Mouse (Mus musculus) mouse trophoblast stem cell (cell line): ENCODE data around the gene Ralgapb.
"Not testable (repeated sequence)": the region's sequence is repeated elsewhere in the genome, so short reads cannot be mapped to it uniquely, and the experiment has no call there.

Experiments used
- in situ Hi-C, 2 experiments: fragments of 300-500 bp; cut with MseI, MboI; formaldehyde crosslinking; loops; 2 replicates in 1 of 2; 3 replicates in 1 of 2; pipeline ENCODE4 v1.15.1; 2025

Gene Ralgapb

DNA sequence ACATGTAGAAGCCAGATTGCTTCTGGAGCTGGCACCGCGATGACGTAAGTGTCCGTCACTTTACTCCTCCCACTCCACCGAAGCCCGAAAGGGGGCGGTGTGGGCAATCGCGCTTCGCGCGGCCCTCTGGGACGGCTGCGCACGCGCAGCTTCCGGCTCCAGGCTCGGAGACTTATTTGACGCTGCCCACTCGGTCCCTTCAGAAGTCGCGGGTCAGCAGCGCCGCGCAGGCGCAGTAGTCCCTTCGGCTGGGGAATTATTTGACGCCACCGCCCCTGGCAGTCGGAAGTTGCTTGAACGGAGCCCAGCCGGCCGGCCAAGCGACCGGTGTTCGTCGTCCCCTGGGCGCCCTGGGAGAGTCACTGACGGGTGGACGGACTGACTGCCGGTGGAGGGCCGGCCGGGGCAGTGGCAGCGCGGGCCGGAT is at the start of gene Ralgapb:
Gene Ralgapb (plus strand): TSS at position 254 of the 427 bp plus-strand sequence.
- in situ Hi-C loops = no loop called here

DNA sequence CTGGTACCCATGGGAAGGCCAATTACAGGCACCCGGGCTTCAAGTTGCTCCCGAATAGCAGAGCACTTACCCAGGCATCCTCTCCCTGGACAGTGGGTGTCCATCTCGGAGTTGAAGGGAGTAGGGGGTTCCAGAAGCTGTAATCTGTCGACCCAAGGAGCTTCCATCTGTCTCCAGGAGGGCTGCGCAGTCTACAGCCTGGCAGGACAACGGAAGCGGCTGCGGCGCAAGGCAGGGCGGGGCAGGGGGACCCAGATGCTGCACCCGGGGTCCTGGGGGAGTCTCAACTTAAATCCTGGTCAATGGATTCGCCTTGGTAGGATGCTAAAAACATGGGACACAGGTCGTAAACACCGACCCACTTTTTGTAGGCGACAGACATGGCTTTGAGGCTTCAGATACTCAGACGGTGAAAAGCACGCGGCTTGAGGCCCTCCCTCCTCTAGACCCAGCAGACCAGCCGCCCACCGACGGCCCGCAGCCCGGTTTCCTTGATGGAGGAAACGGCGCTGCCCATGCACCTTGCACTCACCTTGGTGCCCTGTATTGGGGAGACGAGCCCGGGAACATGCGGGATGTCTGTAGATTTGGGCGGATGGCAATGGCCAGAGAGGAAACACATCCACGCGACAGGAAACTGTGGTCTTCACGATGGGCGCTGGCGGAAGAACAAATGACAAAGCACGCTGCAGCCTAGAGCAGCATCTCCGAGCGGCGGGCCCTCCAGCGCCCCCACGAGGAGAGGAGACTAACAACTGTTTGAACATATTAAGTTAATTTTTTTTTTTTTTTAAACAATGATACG is 48.6 kb upstream of the Ralgapb start:
- in situ Hi-C loops = no loop called here

DNA sequence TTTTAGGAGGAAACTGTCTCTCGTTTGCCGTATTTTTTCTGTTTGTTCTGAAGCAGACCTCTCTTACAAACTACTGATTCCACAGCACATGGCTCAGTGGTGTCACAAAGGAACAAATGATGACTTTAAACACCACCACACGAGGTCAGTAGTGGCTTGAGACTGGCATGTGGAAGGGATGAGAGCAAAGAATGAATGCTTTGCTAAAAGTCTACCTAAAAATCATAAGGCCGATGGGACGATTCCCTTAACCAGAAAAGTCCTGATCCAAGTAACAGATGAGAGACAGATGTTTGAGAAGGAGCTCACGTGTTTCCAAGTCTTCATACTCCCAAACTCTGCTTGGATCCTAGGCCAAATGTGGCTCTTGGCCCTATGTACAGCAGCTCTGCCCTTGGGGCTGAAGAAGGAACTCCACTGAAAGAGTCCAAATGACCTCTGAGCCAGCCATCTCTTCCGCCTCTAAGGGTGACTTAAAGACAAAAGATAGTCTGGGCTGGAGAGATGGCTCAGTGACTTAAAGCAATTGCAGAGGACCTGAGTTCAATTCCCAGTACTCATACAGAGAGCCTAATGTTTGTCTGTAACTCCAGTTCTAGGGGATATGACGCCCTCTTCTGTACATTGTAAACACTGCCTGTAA is 47.8 kb upstream of the Ralgapb start:
- in situ Hi-C loops = no loop called here

DNA sequence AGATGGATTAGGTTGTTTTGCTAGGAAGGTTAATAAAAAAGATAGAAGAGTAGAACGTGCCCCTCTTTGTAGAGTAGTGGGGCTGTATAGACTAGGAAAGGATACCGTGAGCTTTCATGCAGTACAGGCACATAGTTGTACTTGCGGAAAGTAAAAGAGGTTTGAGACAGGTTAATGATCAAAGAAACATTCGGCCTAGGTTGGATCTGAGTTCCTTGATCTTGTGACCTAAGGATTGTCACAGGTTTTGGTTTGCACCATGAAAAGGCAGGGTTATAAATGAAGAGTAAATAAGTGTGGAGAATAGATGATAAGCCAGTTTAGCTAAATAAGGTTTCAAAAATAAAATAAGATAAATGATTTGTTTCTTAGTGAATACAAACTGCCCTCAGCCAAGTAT is 45.5 kb upstream of the Ralgapb start:
- in situ Hi-C loops = no loop called here

- in situ Hi-C loops = no loop called here
These were observed 44.4 kb upstream of the Ralgapb start for GRCm38 (mm10) chr2:158365099-158365850.

- in situ Hi-C loops = no loop called here
These were observed 42.0 kb upstream of the Ralgapb start for GRCm38 (mm10) chr2:158367654-158368053.

- in situ Hi-C loops = no loop called here
These were observed 41.3 kb upstream of the Ralgapb start for GRCm38 (mm10) chr2:158368313-158368712.

DNA sequence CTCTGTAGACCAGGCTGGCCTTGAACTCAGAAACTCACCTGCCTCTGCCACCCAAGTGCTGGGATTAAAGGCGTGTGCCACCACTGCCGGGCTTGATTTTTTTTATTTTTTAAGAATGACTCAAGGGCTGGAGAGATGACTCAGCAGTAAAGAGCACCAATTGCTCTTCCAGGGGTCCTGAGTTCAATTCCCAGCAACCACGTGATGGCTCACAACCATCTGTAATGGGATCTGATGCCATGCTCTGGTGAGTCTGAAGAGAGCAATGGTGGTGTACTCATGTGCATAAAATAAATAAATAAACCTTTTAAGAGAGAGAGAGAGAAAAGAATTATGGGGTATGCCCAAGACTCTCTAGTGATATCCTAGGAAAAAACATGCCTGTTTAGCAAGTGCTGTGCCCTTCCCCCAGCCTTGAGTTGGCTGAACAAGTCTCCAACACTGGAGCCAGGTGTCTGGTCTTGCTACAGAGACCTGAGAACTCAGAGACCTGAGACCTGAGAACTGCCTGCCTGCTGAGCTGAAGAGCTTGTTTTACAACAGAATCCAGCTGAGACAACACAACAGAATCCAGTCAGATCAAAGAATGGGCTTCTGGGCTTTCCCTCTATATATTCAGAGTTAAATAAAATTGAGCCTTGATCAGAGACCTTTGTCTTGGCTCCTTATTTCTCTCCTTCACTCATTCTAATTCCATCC is 40.0 kb upstream of the Ralgapb start:
- in situ Hi-C loops = no loop called here

- in situ Hi-C loops = no loop called here
These were observed 39.5 kb upstream of the Ralgapb start for GRCm38 (mm10) chr2:158370173-158370550.

- in situ Hi-C loops = no loop called here
These were observed 36.6 kb upstream of the Ralgapb start for GRCm38 (mm10) chr2:158373061-158373460.

GRCm38 (mm10) chr2:158373516-158373915 is 36.1 kb upstream of the Ralgapb start:
- in situ Hi-C loops = no loop called here

- in situ Hi-C loops = no loop called here
These were observed 34.1 kb upstream of the Ralgapb start, which contains the start of gene Snhg11 for GRCm38 (mm10) chr2:158375443-158376122. Gene Snhg11 (plus strand): TSS chr2:158375638.

DNA sequence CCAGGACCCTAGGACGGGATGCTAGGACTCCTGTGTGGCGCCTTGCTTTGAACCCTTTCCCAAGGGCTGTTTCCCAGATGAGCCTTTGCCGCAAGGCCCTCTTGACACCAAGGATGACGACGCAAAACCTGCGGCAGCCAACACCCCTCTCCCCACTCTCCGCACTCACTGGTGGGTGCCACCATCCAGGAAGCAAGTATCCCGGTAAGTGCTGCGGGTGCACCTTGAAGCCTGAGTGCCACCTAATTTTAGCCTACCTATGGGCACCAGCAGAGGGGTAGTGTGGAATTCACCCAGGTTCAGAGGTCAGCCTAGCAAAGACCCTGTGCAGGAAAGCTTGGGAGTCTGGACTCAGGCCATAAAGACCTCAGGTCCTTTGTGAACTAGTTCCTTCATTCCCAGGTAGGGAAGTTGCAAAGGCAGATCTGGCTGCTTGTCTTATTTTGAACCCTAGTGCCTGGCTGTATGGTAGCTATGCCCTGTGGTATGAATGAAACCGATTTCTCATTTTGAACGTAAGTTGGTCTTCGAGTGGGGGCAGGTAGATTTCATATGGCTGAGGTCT is 33.4 kb upstream of the Ralgapb start:
- in situ Hi-C loops = no loop called here

DNA sequence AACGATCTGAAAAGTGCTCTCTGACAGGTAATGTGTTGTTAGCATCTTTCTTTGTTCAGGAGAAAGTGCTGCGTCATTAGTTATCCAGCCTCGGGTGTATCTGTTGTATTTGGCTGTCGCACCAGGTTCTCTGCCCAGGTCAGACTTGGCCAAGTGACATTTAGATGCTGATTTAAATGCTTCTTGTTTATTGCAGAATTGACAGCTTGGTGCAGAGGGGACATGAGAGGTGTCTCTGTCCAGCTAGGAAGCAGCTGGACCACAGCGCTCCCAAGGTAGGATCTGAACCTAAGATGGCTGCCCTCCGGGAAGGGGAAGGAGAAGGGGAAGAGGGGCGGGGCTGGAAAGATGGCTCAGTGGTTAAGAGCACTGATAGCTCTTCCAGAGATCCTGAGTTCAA is 32.9 kb upstream of the Ralgapb start:
- in situ Hi-C loops = no loop called here

GRCm38 (mm10) chr2:158377811-158378210 is 31.8 kb upstream of the Ralgapb start:
- in situ Hi-C loops = no loop called here

- in situ Hi-C loops = no loop called here
These were observed 30.1 kb upstream of the Ralgapb start for GRCm38 (mm10) chr2:158379354-158380078.

DNA sequence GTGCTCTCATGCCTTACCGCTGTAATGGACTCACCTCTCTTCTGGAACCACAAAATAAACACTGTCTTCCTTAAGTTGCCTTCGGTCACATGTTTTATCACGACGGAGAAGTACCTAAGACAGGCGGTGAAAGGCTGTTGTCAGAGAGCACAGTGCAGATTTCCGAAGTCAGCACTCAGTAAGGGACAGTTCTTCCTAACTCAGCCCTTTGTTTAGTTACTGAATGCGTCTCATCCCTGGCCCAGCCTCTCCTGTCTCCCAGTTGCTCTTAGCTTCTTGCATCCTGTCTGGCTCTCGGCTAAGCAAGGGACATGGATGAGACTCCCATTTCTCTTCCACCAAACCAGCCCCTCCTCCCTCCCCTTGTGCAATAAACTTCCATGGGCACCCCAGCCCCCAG is 23.6 kb upstream of the Ralgapb start:
- in situ Hi-C loops = no loop called here

DNA sequence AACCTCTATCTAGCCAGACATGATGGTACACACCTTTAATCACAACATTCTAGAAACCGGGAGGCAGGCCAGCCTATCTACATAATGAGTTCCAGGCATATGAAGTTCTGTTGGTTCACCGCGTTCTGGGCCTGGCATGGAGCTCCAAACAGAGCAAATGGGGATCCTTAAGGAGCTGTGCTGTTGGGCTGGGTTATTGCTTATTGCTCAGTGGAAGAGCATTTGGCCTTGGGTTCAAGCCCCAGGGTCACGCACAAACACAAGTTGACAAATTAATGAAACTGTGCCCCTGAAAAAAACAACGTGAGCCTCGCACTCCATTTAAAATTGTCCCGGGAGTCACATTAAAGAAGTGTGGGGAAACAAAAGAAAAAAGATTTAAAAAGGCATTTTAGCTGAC is 20.2 kb upstream of the Ralgapb start:
- in situ Hi-C loops = no loop called here

DNA sequence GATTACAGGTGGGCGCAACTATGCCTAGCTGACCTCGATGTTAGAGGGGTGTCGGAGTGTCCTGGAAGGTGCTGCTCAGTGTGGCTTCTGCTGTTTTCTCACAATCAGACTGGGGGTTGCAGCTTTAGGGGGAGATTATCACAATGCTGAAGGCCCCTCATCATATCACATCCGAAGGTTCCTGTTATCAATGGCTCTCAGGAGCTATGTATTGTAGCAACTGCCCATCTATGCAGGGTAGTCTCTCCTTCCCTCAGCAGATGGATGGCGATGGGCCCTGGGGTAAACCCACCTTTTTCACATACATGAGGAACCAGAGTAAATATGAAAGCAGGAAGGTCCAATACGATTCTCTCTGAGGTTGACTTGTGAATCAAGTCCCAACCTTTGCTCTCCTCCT is 13.3 kb upstream of the Ralgapb start:
- in situ Hi-C loops = no loop called here

- in situ Hi-C loops = not testable (repeated sequence)
These were observed 12.5 kb upstream of the Ralgapb start for GRCm38 (mm10) chr2:158397140-158397539.
